Mouse (Mus musculus): Measurements from ENCODE around the gene Tssk4. TPM values are rescaled to one million over a fixed set of nuclear protein-coding genes. Genes with fewer than 3 reads are reported as not detected.

The Tssk4 gene
- 0.45 and 0.48 TPM in 2 replicates for polyA plus RNA-seq (2012; ENCODE audit: low replicate concordance)

GRCm38 (mm10) chr14:55649884-55650283, at the start of gene Tssk4:
TSS of gene Tssk4 (plus strand) at chr14:55650184.

GRCm38 (mm10) chr14:55603271-55603632, 46.7 kb upstream of the Tssk4 start, which contains the start of gene Irf9:
TSS of gene Irf9 (plus strand) at chr14:55603571.

GRCm38 (mm10) chr14:55617822-55618221, 32.2 kb upstream of the Tssk4 start, which contains the start of gene Rec8:
TSS of gene Rec8 (plus strand) at chr14:55618037.

GRCm38 (mm10) chr14:55635523-55636007, 14.4 kb upstream of the Tssk4 start, which contains the start of gene Ipo4:
TSS of gene Ipo4 (minus strand) at chr14:55635957.

GRCm38 (mm10) chr14:55637795-55638194, 12.2 kb upstream of the Tssk4 start, which contains the start of gene Gm49378:
TSS of gene Gm49378 (minus strand) at chr14:55637895.

GRCm38 (mm10) chr14:55643060-55643907, 6.7 kb upstream of the Tssk4 start, which contains the start of gene Tm9sf1:
TSS of gene Tm9sf1 (minus strand) at chr14:55643806.

GRCm38 (mm10) chr14:55659960-55660573, 10.1 kb downstream of the Tssk4 start, which contains the start of gene Mdp1:
TSS of gene Mdp1 (minus strand) at chr14:55660508.

GRCm38 (mm10) chr14:55671833-55672740, 22.1 kb downstream of the Tssk4 start, which contains the start of the genes Gmpr2 and Nedd8:
TSS of gene Gmpr2 (plus strand) at chr14:55671941.
TSS of gene Nedd8 (minus strand) at chr14:55672124.

GRCm38 (mm10) chr14:55681160-55682117, 31.5 kb downstream of the Tssk4 start, which contains the start of gene Tinf2:
TSS of gene Tinf2 (minus strand) at chr14:55681820.

Other genes with a start within 250 kb of the Tssk4 start
- 25.8 and 52.4 TPM in 2 replicates for gene Dhrs4, start 171.4 kb upstream of the Tssk4 start, polyA plus RNA-seq (2012; ENCODE audit: low replicate concordance)
- 3.4 and 6.3 TPM in 2 replicates for gene Carmil3, start 159.5 kb upstream of the Tssk4 start, polyA plus RNA-seq (2012; ENCODE audit: low replicate concordance)
- not detected in 2 replicates for gene Cpne6, start 139.7 kb upstream of the Tssk4 start, polyA plus RNA-seq (2012; ENCODE audit: low replicate concordance)
- not detected in 2 replicates for gene Nrl, start 125.2 kb upstream of the Tssk4 start, polyA plus RNA-seq (2012; ENCODE audit: low replicate concordance)
- 40.5 and 60.9 TPM in 2 replicates for gene Pck2, start 109.9 kb upstream of the Tssk4 start, polyA plus RNA-seq (2012; ENCODE audit: low replicate concordance)
- 66.7 and 69.0 TPM in 2 replicates for gene Dcaf11, start 90.2 kb upstream of the Tssk4 start, polyA plus RNA-seq (2012; ENCODE audit: low replicate concordance)
- gene A730061H03Rik, start 89.8 kb upstream of the Tssk4 start, polyA plus RNA-seq (2012; ENCODE audit: low replicate concordance): 2.0 TPM in 1 of 2 replicates, not detected in the other
- gene Fitm1, start 74.6 kb upstream of the Tssk4 start, polyA plus RNA-seq (2012; ENCODE audit: low replicate concordance): 0.33 TPM in 1 of 2 replicates, not detected in the other
- gene Psme1, start 72.1 kb upstream of the Tssk4 start, polyA plus RNA-seq (2012; ENCODE audit: low replicate concordance): 226 and 353 TPM in 2 replicates
- 10.0 and 14.4 TPM in 2 replicates for gene Emc9, start 64.9 kb upstream of the Tssk4 start, polyA plus RNA-seq (2012; ENCODE audit: low replicate concordance)
- gene Psme2, start 59.1 kb upstream of the Tssk4 start, polyA plus RNA-seq (2012; ENCODE audit: low replicate concordance): 65.8 and 135 TPM in 2 replicates
- 46.9 and 59.8 TPM in 2 replicates for gene Rnf31, start 58.5 kb upstream of the Tssk4 start, polyA plus RNA-seq (2012; ENCODE audit: low replicate concordance)
- 35.4 and 179 TPM in 2 replicates for gene Irf9, start 46.6 kb upstream of the Tssk4 start, polyA plus RNA-seq (2012; ENCODE audit: low replicate concordance)
- 0.49 and 0.84 TPM in 2 replicates for gene Rec8, start 32.1 kb upstream of the Tssk4 start, polyA plus RNA-seq (2012; ENCODE audit: low replicate concordance)
- 14.0 and 57.8 TPM in 2 replicates for gene Ipo4, start 14.2 kb upstream of the Tssk4 start, polyA plus RNA-seq (2012; ENCODE audit: low replicate concordance)
- gene Gm49378, start 12.3 kb upstream of the Tssk4 start, polyA plus RNA-seq (2012; ENCODE audit: low replicate concordance): 3.7 TPM in 1 of 2 replicates, not detected in the other
- 14.0 and 32.8 TPM in 2 replicates for gene Tm9sf1, start 6.4 kb upstream of the Tssk4 start, polyA plus RNA-seq (2012; ENCODE audit: low replicate concordance)
- gene Mdp1, start 10.3 kb downstream of the Tssk4 start, polyA plus RNA-seq (2012; ENCODE audit: low replicate concordance): 18.5 and 23.8 TPM in 2 replicates
- 5.9 and 22.3 TPM in 2 replicates for gene Gmpr2, start 21.8 kb downstream of the Tssk4 start, polyA plus RNA-seq (2012; ENCODE audit: low replicate concordance)
- 36.9 and 68.6 TPM in 2 replicates for gene Nedd8, start 21.9 kb downstream of the Tssk4 start, polyA plus RNA-seq (2012; ENCODE audit: low replicate concordance)
- gene Tinf2, start 31.6 kb downstream of the Tssk4 start, polyA plus RNA-seq (2012; ENCODE audit: low replicate concordance): 48.2 and 59.6 TPM in 2 replicates
- 13.8 and 16.6 TPM in 2 replicates for gene Tgm1, start 63.7 kb downstream of the Tssk4 start, polyA plus RNA-seq (2012; ENCODE audit: low replicate concordance)
- 27.4 and 45.7 TPM in 2 replicates for gene Rabggta, start 72.1 kb downstream of the Tssk4 start, polyA plus RNA-seq (2012; ENCODE audit: low replicate concordance)
- 8.3 and 9.9 TPM in 2 replicates for gene Dhrs1, start 95.5 kb downstream of the Tssk4 start, polyA plus RNA-seq (2012; ENCODE audit: low replicate concordance)
- gene Nop9, start 95.5 kb downstream of the Tssk4 start, polyA plus RNA-seq (2012; ENCODE audit: low replicate concordance): 16.1 and 20.1 TPM in 2 replicates
- gene Cideb, start 108.3 kb downstream of the Tssk4 start, polyA plus RNA-seq (2012; ENCODE audit: low replicate concordance): 0.11 and 0.15 TPM in 2 replicates
- 0.13 and 0.56 TPM in 2 replicates for gene Ltb4r2, start 111.2 kb downstream of the Tssk4 start, polyA plus RNA-seq (2012; ENCODE audit: low replicate concordance)
- 4.6 and 38.8 TPM in 2 replicates for gene Ltb4r1, start 115.8 kb downstream of the Tssk4 start, polyA plus RNA-seq (2012; ENCODE audit: low replicate concordance)
- 0.45 and 1.2 TPM in 2 replicates for gene Adcy4, start 133.9 kb downstream of the Tssk4 start, polyA plus RNA-seq (2012; ENCODE audit: low replicate concordance)
- 43.4 and 85.4 TPM in 2 replicates for gene Ripk3, start 138.7 kb downstream of the Tssk4 start, polyA plus RNA-seq (2012; ENCODE audit: low replicate concordance)
- 0.08 and 0.16 TPM in 2 replicates for gene Nfatc4, start 173.0 kb downstream of the Tssk4 start, polyA plus RNA-seq (2012; ENCODE audit: low replicate concordance)
- 0.58 and 0.74 TPM in 2 replicates for gene Nynrin, start 203.8 kb downstream of the Tssk4 start, polyA plus RNA-seq (2012; ENCODE audit: low replicate concordance)
- gene Cbln3, start 234.2 kb downstream of the Tssk4 start, polyA plus RNA-seq (2012; ENCODE audit: low replicate concordance): 0.03 and 0.25 TPM in 2 replicates
- 32.4 and 55.4 TPM in 2 replicates for gene Khnyn, start 234.8 kb downstream of the Tssk4 start, polyA plus RNA-seq (2012; ENCODE audit: low replicate concordance)